Mouse (Mus musculus) spleen, adult 2 months (tissue): Measurements from ENCODE around the gene Vmn1r5.
"Not testable (repeated sequence)": the region's sequence is repeated elsewhere in the genome, so short reads cannot be mapped to it uniquely, and the experiment has no call there.

Experiments used
- CTCF ChIP-seq: fragments of 200-500 bp; IDR thresholded peaks from 2 replicates; pipeline ENCODE4 v1.5.1; 2011; ENCODE audit warnings: mild to moderate bottlenecking, inconsistent platforms; ENCODE audit not compliant: insufficient read depth, insufficient read length, insufficient replicate concordance; ENCODE audit errors: extremely low read depth
- POLR2A ChIP-seq: fragments of 200-500 bp; IDR thresholded peaks from 2 replicates; pipeline ENCODE4 v1.6.1; 2011; ENCODE audit warnings: low read depth, low read length, inconsistent platforms

- TF ChIP-seq POLR2A, CTCF: not testable (repeated sequence)
Observed at GRCm38 (mm10) chr6:57025224-57025623, 55.2 kb downstream of the Vmn1r5 start, which contains the start of gene Vmn1r7.
